Mouse (Mus musculus) megakaryocyte, adult 5-6 weeks (primary cell): ENCODE results near the gene Gm21992. TPM values are rescaled to one million over a fixed set of nuclear protein-coding genes. Genes with fewer than 3 reads are reported as not detected.

ENCODE experiments used
- ATAC-seq: 2 replicates; pipeline ENCODE4 v1.8.0; 2016; ENCODE audit warnings: mild to moderate bottlenecking, inconsistent platforms; ENCODE audit not compliant: poor library complexity, severe bottlenecking
- total RNA-seq, 2 experiments: library from RNA; stranded (forward) in 1 of 2; stranded (reverse) in 1 of 2; fragments of 153-499, 151-499 nt in 1 of 2; fragments of 221-1000, 200-1000 nt in 1 of 2; gene quantifications; 2 replicates each; pipeline versions ENCODE4 v1.2.3 to v1.2.4; 2015 to 2017

The Gm21992 gene
- total RNA-seq, 2 experiments from 2014 or later, result 22.5 to 52.3 TPM

GRCm38 (mm10) chr19:4716756-4717155, 94.7 kb downstream of the Gm21992 start:
- no peak for ATAC-seq

GRCm38 (mm10) chr19:4713886-4714285, 97.5 kb downstream of the Gm21992 start:
- no peak for ATAC-seq

GRCm38 (mm10) chr19:4712781-4713526, 98.5 kb downstream of the Gm21992 start:
- ATAC-seq, result no peak

GRCm38 (mm10) chr19:4712156-4712780, 99.1 kb downstream of the Gm21992 start:
- no peak for ATAC-seq

GRCm38 (mm10) chr19:4711601-4712155, 99.7 kb downstream of the Gm21992 start:
- no peak for ATAC-seq

GRCm38 (mm10) chr19:4711098-4711600, 100.3 kb downstream of the Gm21992 start, which contains the start of gene Sptbn2:
Sptbn2 (plus strand) TSS chr19:4711167.
- ATAC-seq, result no peak

- no peak for ATAC-seq
Measured at GRCm38 (mm10) chr19:4708765-4709164, 102.6 kb downstream of the Gm21992 start.

- no peak for ATAC-seq
Measured at GRCm38 (mm10) chr19:4701221-4701620, 110.2 kb downstream of the Gm21992 start.

GRCm38 (mm10) chr19:4700656-4701055, 110.8 kb downstream of the Gm21992 start:
- no peak for ATAC-seq

GRCm38 (mm10) chr19:4699821-4700220, 111.6 kb downstream of the Gm21992 start:
- no peak for ATAC-seq

GRCm38 (mm10) chr19:4698856-4699255, 112.6 kb downstream of the Gm21992 start:
- no peak for ATAC-seq

GRCm38 (mm10) chr19:4698205-4698677, 113.2 kb downstream of the Gm21992 start, which contains the start of gene Gm960:
Gm960 (minus strand) TSS chr19:4698668.
- no peak for ATAC-seq

GRCm38 (mm10) chr19:4697721-4698120, 113.7 kb downstream of the Gm21992 start:
- ATAC-seq, result no peak

- no peak for ATAC-seq
Measured at GRCm38 (mm10) chr19:4697121-4697520, 114.3 kb downstream of the Gm21992 start.

GRCm38 (mm10) chr19:4694346-4694745, 117.1 kb downstream of the Gm21992 start:
- ATAC-seq, result no peak

Other genes with a start within 250 kb of the Gm21992 start
- gene Lrfn4, start 195.9 kb downstream of the Gm21992 start, total RNA-seq (2015), result 0.09 and 0.30 TPM in 2 replicates
- gene Lrfn4, start 195.9 kb downstream of the Gm21992 start, total RNA-seq (2017), result 0.29 and 0.65 TPM in 2 replicates
- 18.4 and 23.4 TPM in 2 replicates for gene Rce1, start 186.0 kb downstream of the Gm21992 start, total RNA-seq (2015)
- gene Rce1, start 186.0 kb downstream of the Gm21992 start, total RNA-seq (2017), result 12.4 and 20.0 TPM in 2 replicates
- not detected in 2 replicates for gene Gm960, start 112.9 kb downstream of the Gm21992 start, total RNA-seq (2015)
- gene Gm960, start 112.9 kb downstream of the Gm21992 start, total RNA-seq (2017), result not detected in 2 replicates
- not detected in 2 replicates for gene Sptbn2, start 100.4 kb downstream of the Gm21992 start, total RNA-seq (2015)
- not detected in 2 replicates for gene Sptbn2, start 100.4 kb downstream of the Gm21992 start, total RNA-seq (2017)
- 13.3 and 14.9 TPM in 2 replicates for gene Rbm4b, start 55.1 kb downstream of the Gm21992 start, total RNA-seq (2015)
- gene Rbm4b, start 55.1 kb downstream of the Gm21992 start, total RNA-seq (2017), result 10.8 and 14.2 TPM in 2 replicates
- gene Rbm4, start 17.7 kb downstream of the Gm21992 start, total RNA-seq (2015), result 22.5 and 30.0 TPM in 2 replicates
- 45.2 and 51.7 TPM in 2 replicates for gene Rbm4, start 17.7 kb downstream of the Gm21992 start, total RNA-seq (2017)
- 25.3 and 30.6 TPM in 2 replicates for gene Rbm14, start within 50 bp of the Gm21992 start, total RNA-seq (2015)
- 13.1 and 13.8 TPM in 2 replicates for gene Rbm14, start within 50 bp of the Gm21992 start, total RNA-seq (2017)
- 20.0 and 22.0 TPM in 2 replicates for gene Ccs, start 27.7 kb upstream of the Gm21992 start, total RNA-seq (2015)
- gene Ccs, start 27.7 kb upstream of the Gm21992 start, total RNA-seq (2017), result 24.1 and 26.6 TPM in 2 replicates
- not detected in 2 replicates for gene Ccdc87, start 27.8 kb upstream of the Gm21992 start, total RNA-seq (2015)
- not detected in 2 replicates for gene Ccdc87, start 27.8 kb upstream of the Gm21992 start, total RNA-seq (2017)
- gene Ctsf, start 43.5 kb upstream of the Gm21992 start, total RNA-seq (2015), result 0.09 TPM in 1 of 2 replicates, not detected in the other
- gene Ctsf, start 43.5 kb upstream of the Gm21992 start, total RNA-seq (2017), result 0.08 and 0.44 TPM in 2 replicates
- gene Actn3, start 66.3 kb upstream of the Gm21992 start, total RNA-seq (2015), result 0.14 and 0.25 TPM in 2 replicates
- 0.07 and 0.53 TPM in 2 replicates for gene Actn3, start 66.3 kb upstream of the Gm21992 start, total RNA-seq (2017)
- 5.3 and 5.8 TPM in 2 replicates for gene Zdhhc24, start 67.1 kb upstream of the Gm21992 start, total RNA-seq (2015)
- 7.1 and 7.6 TPM in 2 replicates for gene Zdhhc24, start 67.1 kb upstream of the Gm21992 start, total RNA-seq (2017)
- gene Bbs1, start 95.0 kb upstream of the Gm21992 start, total RNA-seq (2015), result 0.07 TPM in 1 of 2 replicates, not detected in the other
- gene Bbs1, start 95.0 kb upstream of the Gm21992 start, total RNA-seq (2017), result 0.08 and 0.37 TPM in 2 replicates
- gene Dpp3, start 116.7 kb upstream of the Gm21992 start, total RNA-seq (2015), result 21.2 and 21.7 TPM in 2 replicates
- 36.1 and 44.4 TPM in 2 replicates for gene Dpp3, start 116.7 kb upstream of the Gm21992 start, total RNA-seq (2017)
- 0.49 TPM in 1 of 2 replicates, not detected in the other for gene Peli3, start 131.5 kb upstream of the Gm21992 start, total RNA-seq (2015)
- gene Peli3, start 131.5 kb upstream of the Gm21992 start, total RNA-seq (2017), result 0.51 and 0.85 TPM in 2 replicates
- 13.4 and 15.9 TPM in 2 replicates for gene Mrpl11, start 150.5 kb upstream of the Gm21992 start, total RNA-seq (2015)
- gene Mrpl11, start 150.5 kb upstream of the Gm21992 start, total RNA-seq (2017), result 26.3 and 29.1 TPM in 2 replicates
- gene Npas4, start 178.7 kb upstream of the Gm21992 start, total RNA-seq (2015), result not detected in 2 replicates
- gene Npas4, start 178.7 kb upstream of the Gm21992 start, total RNA-seq (2017), result not detected in 2 replicates
- 0.31 and 1.0 TPM in 2 replicates for gene Slc29a2, start 212.2 kb upstream of the Gm21992 start, total RNA-seq (2015)
- gene Slc29a2, start 212.2 kb upstream of the Gm21992 start, total RNA-seq (2017), result 0.18 and 3.4 TPM in 2 replicates
- not detected in 2 replicates for gene B4gat1, start 227.2 kb upstream of the Gm21992 start, total RNA-seq (2015)
- 0.62 and 2.2 TPM in 2 replicates for gene B4gat1, start 227.2 kb upstream of the Gm21992 start, total RNA-seq (2017)
- 7.0 and 7.2 TPM in 2 replicates for gene AC124502.3, start 227.3 kb upstream of the Gm21992 start, total RNA-seq (2015)
- 3.5 and 4.6 TPM in 2 replicates for gene AC124502.3, start 227.3 kb upstream of the Gm21992 start, total RNA-seq (2017)
- 16.5 and 22.4 TPM in 2 replicates for gene Brms1, start 229.7 kb upstream of the Gm21992 start, total RNA-seq (2015)
- 28.5 and 30.4 TPM in 2 replicates for gene Brms1, start 229.7 kb upstream of the Gm21992 start, total RNA-seq (2017)
- 0.30 and 0.65 TPM in 2 replicates for gene Rin1, start 238.9 kb upstream of the Gm21992 start, total RNA-seq (2015)
- gene Rin1, start 238.9 kb upstream of the Gm21992 start, total RNA-seq (2017), result 0.15 and 0.98 TPM in 2 replicates